Mouse (Mus musculus): ENCODE measurements around the gene Heatr9.

DNA sequence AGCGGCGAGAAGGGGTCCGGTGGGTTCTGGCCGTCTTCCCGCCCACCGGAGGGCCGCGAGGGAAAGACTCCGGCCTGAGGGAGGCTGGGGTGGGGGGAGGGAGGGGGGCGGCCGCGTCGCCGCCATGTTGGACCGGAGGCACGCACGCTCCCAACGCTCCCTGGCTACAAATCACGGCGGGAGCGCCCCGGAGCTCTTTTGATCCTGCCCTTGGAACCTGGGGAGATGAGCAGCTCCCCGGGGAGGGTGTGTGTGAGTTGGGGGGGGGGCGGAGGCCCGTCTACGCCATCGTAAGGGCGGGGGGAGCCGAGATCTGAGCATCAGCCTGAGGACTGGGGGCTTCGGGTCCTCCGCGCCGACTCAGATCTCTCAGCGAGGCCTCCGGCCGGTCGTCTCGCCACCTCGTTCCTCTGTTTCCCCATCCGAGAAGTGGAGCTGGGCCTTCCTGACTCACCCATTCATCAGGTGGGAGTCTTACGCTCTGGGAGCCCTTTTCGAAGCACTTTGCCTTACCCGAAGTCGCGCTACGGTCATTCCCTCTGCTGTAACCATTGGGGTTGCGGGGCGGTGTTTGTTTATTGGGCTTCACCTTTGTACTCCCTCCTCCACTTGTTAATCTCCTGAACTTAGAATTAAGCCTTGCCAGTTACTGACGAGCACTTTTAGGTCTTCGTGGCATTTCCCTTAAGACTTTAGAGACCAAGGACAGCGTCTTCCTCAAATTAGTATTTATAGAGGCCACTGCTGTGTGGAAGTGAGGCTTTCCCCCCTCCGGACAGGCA lies 48.5 kb downstream of the Heatr9 start:
- TF ChIP-seq POLR2A (IDR thresholded peaks at IDR 0.05; ENCODE audit: low read depth, low read length) (no peak), CTCF (conservative IDR thresholded peaks at IDR 0.05; ENCODE audit: insufficient read depth, insufficient read length, low read depth, low read length) (no peak)
